Mouse (Mus musculus): ENCODE measurements around the gene Grm4.

Gene Grm4

GRCm38 (mm10) chr17:27488173-27488823 is 32.9 kb downstream of the Grm4 start:
- peak in 1 of 2 experiments; percentile 57 for DNase-seq

- DNase-seq: peak in 1 of 2 experiments; percentile 57
Observed at GRCm38 (mm10) chr17:27485940-27486339, 35.3 kb downstream of the Grm4 start.

GRCm38 (mm10) chr17:27483571-27483970 is 37.6 kb downstream of the Grm4 start:
- DNase-seq: peak; percentile 69 to 77

GRCm38 (mm10) chr17:27480143-27481103 is 40.8 kb downstream of the Grm4 start:
- peak; percentile 70 to 73 for DNase-seq

GRCm38 (mm10) chr17:27475650-27476049 is 45.6 kb downstream of the Grm4 start:
- DNase-seq: peak in 1 of 2 experiments; percentile 61

GRCm38 (mm10) chr17:27466620-27467019 is 54.6 kb downstream of the Grm4 start:
- DNase-seq: no peak

GRCm38 (mm10) chr17:27465924-27466323 is 55.3 kb downstream of the Grm4 start:
- DNase-seq: no peak

- DNase-seq: no peak
Observed at GRCm38 (mm10) chr17:27464327-27464962, 56.8 kb downstream of the Grm4 start.

- peak; percentile 64 to 66 for DNase-seq
Observed at GRCm38 (mm10) chr17:27459979-27460378, 61.2 kb downstream of the Grm4 start.

GRCm38 (mm10) chr17:27459241-27459640 is 62.0 kb downstream of the Grm4 start:
- peak; percentile 50 to 63 for DNase-seq

GRCm38 (mm10) chr17:27457863-27458494 is 63.2 kb downstream of the Grm4 start:
- no peak for DNase-seq

GRCm38 (mm10) chr17:27457038-27457577 is 64.1 kb downstream of the Grm4 start:
- DNase-seq: no peak

GRCm38 (mm10) chr17:27456364-27456763 is 64.8 kb downstream of the Grm4 start:
- peak; percentile 97 for DNase-seq

- no peak for DNase-seq
Observed at GRCm38 (mm10) chr17:27455012-27455784, 66.0 kb downstream of the Grm4 start.

GRCm38 (mm10) chr17:27454396-27454795 is 66.8 kb downstream of the Grm4 start:
- peak; percentile 54 to 58 for DNase-seq

- peak; percentile 55 to 63 for DNase-seq
Observed at GRCm38 (mm10) chr17:27453045-27453444, 68.2 kb downstream of the Grm4 start.

- DNase-seq: peak; percentile 68 to 77
Observed at GRCm38 (mm10) chr17:27451787-27452186, 69.4 kb downstream of the Grm4 start.

- peak; percentile 66 to 74 for DNase-seq
Observed at GRCm38 (mm10) chr17:27451216-27451615, 70.0 kb downstream of the Grm4 start.

- DNase-seq: peak; percentile 62 to 69
Observed at GRCm38 (mm10) chr17:27449757-27450330, 71.4 kb downstream of the Grm4 start.

GRCm38 (mm10) chr17:27448749-27449148 is 72.5 kb downstream of the Grm4 start:
- DNase-seq: peak; percentile 84 to 85

Measured in cerebellum, adult 18-20 months (tissue).